Mouse (Mus musculus): ENCODE results near the gene Atp6v1e1.
"Not testable (repeated sequence)": the region's sequence is repeated elsewhere in the genome, so short reads cannot be mapped to it uniquely, and the experiment has no call there.

Atp6v1e1 gene

GRCm38 (mm10) chr6:120822307-120822928, at the start of gene Atp6v1e1:
TSS of gene Atp6v1e1 (minus strand) at chr6:120822793.
- DNase-seq (ENCODE audit: low spot score): peak; percentile 94

- DNase-seq (ENCODE audit: low spot score): no peak
Observed at GRCm38 (mm10) chr6:120871286-120871685, 48.7 kb upstream of the Atp6v1e1 start.

DNA sequence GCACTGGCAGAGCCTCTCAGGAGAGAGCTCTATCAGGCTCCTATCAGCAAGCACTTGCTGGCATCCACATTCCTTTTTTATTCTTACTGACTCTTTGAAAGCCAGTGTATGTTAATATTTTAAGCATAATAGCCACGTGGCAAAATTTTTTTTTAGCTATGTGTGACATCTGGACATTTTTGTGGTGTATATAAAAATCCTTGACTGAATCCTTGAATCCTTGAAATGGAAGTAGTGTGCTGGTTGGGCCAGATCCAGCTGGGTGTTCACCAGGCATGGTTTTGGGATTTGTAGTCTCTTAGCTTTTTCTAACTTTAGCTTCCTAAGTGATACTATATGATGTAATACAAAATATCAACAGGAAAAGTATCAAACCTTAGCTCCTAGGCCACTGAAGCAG, 46.2 kb upstream of the Atp6v1e1 start:
- no peak for DNase-seq (ENCODE audit: low spot score)

DNA sequence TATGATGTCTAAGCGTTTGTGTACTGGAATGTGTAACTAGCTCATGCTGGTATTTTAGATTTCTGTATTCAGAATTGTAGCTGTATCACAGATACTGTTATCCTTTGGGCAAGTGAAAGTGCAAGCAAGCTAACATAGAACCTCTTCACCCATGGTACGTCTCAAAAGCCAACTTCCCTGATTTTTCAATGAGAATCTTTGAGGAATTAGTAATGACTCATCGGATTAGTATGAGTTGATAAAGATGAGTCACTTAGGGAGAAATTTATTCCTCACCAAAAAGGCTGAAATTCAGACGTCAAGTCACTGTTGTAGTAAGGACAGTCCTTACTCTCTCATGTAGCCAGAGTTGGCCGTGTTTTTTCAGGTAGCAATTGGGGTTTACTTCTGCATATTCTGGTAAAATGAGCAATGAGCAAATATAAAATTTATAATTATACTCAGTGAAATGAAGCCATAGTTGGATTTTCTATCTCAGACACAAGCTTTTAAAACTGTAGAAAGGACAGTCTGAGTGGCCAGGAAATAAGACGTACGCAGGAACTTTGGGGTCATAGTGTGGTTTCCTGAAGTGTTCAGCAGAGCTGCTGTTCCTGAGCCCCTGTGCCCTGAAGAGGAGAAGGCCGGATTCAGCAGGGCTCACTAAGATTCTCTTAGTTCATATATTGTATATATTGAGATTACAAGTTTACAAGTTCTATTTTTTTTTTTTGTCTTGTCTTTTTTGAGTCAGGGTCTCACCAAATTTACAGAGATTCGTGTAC, 43.6 kb upstream of the Atp6v1e1 start:
- DNase-seq (ENCODE audit: low spot score): no peak

- no peak for DNase-seq (ENCODE audit: low spot score)
Observed at GRCm38 (mm10) chr6:120860079-120860478, 37.5 kb upstream of the Atp6v1e1 start.

GRCm38 (mm10) chr6:120858217-120858711, 35.7 kb upstream of the Atp6v1e1 start:
- no peak for DNase-seq (ENCODE audit: low spot score)

GRCm38 (mm10) chr6:120854413-120854812, 31.8 kb upstream of the Atp6v1e1 start:
- DNase-seq (ENCODE audit: low spot score): no peak

- DNase-seq (ENCODE audit: low spot score): not testable (repeated sequence)
Observed at GRCm38 (mm10) chr6:120850720-120851119, 28.1 kb upstream of the Atp6v1e1 start.

DNA sequence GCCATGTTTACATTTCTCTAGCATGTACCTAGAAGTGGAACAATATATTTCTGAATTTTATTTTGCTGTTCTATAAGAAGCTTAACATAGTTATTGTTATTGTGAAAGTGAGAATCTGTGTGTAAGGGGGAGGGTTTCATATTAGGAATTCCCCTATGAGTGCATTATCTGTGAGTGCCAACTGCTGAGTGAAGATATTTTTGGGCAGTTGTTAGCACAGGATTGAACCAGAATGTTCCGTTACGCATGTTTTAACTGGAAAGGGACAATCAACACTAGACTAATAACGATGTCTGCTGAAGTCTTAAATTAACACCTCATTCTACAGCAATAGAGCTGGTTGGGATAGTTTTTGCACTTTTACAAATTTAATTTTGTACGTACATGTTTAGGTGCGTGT, 19.2 kb upstream of the Atp6v1e1 start:
- DNase-seq (ENCODE audit: low spot score): no peak

DNA sequence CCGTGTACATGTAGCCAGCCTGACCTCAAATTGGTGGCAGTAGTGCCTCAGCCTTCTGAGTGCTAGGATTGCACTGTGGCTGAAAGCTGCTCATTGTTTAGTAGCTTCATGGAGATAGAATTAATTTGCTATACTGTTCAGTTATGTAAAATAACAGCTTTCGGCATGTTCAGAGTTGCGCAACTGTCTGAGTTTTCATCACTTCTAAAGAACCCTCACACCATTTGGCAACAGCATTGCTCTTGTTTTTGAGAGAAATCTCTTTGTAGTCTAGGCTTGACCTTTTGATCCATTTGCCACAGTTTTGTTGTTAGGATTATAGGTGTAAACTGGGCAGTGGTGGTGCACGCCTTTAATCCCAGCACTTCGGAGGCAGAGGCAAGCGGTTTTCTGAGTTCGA, 17.7 kb upstream of the Atp6v1e1 start:
- no peak for DNase-seq (ENCODE audit: low spot score)

DNA sequence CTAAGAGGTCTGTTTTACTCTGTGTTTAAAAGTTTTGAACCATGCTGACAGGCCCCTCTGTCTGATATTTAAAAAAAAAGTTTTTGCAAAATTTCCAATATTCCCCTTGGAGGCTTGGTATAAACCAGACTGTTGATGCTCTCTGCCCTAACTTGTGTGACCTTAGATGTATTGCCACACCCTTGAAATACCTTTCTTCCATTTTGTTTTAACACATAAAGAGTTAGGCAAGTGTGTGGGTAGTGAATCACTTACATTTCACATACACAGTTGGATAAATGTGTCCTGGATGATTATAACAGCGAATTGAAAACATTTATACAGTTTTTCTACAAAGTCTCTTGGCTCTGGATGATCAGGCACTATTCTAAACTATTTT, 14.5 kb upstream of the Atp6v1e1 start:
- no peak for DNase-seq (ENCODE audit: low spot score)

DNA sequence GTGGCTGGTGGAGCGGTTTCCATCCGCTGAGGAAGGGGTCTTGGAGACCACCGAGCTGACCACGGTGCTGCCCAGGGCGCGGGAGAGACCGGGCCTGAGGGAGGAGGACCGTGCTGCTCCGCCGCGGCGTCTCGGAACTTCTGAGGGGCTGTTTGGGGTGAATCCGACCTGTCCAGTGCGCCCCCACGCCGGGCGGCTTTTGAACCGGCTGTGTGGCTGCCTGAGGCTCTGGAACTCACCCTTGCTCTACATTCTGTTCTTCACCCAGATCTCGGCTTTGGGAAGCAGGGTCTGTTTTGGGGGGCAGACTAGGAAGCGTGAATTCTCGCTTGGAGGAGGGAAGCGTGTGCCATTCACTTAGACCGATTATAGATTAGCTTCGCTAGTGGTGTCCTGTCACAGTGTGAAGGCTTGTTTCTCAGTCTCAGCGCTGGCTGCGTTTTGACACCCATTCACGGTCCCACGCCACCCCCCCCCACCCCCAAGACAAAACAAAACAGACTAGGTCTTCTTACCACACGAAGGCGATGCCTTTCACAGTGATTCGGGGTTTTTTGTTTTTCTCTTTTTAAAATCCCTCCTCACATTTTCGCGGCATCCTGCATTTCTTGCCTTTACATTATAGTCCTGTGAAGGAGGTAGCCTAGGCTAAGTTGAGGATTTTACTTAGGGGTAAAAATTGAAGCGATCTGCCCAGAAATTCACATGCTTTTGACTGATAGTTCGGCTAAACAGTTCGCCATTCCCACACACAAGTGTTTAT, 14.0 kb upstream of the Atp6v1e1 start:
- DNase-seq (ENCODE audit: low spot score): no peak

- peak; percentile 89 for DNase-seq (ENCODE audit: low spot score)
Observed at GRCm38 (mm10) chr6:120835474-120836374, 13.1 kb upstream of the Atp6v1e1 start, which contains the start of gene Bcl2l13. TSS of gene Bcl2l13 (plus strand) at chr6:120836212.

DNA sequence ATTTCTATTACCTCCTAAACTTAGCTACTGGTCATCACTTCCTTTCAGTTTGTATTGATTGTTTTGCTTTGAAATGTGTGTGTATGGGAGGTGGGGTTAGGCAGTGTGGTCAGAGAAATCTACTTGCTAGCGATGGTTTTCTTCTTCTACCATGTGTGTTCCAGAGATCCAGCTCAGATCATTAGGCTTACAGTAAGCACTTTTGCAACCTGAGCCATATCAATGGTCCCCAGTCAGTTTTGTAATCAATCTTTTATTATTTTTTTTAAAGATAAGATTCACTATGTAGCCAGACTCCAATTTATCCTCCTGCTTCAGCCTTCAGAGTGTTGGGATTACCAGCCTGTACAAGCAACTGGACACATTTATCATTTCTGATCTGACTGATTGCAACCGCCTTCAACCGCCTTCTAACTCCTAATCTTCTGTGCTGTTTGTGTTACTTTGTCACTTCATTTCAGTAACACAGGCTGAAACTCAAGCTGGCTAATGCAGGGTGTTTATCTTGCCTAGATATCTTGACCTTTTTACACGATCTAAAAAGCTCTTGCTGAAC, 12.3 kb upstream of the Atp6v1e1 start:
- DNase-seq (ENCODE audit: low spot score): no peak

- DNase-seq (ENCODE audit: low spot score): no peak
Observed at GRCm38 (mm10) chr6:120832097-120832496, 9.5 kb upstream of the Atp6v1e1 start.

DNA sequence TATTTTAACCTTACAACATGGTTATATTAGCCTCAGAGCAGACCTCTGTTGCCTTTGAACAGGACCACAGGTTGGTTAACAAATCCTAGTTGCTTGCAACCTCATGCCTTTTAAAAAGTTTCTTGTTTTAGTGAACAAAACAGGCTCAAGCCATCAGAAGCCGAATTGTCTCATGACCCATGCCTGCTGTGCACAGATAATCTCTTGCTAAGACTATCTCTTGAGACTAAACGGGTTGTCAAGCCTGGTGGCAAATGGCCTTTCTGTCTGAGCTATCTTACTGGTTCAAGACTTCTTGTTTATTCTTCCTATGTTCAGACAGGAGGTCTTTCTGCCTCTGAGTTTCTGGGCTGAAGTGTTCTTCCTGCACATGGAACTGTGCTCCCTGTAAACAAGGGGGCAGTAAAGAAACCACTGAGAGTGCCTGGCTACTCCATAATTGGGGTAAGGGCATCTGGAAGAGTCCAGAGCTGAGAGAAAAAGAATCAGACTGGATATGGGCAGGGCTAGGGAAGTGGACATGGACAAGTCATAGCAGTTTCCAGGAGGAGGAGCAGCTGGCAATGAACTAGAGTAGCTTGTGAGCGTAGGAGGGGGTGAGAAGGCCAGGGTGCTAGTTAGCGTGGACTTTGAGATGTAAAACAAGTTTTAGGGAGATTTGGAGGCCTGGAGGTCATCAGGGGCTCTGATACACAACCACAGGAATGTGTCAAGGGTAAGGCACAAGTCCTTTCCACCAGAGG, 8.4 kb upstream of the Atp6v1e1 start:
- DNase-seq (ENCODE audit: low spot score): no peak

GRCm38 (mm10) chr6:120830056-120830455, 7.5 kb upstream of the Atp6v1e1 start:
- no peak for DNase-seq (ENCODE audit: low spot score)

- peak; percentile 16 for DNase-seq (ENCODE audit: low spot score)
Observed at GRCm38 (mm10) chr6:120822937-120823614, 483 bp upstream of the Atp6v1e1 start.

- no peak for DNase-seq (ENCODE audit: low spot score)
Observed at GRCm38 (mm10) chr6:120821715-120822114, 878 bp downstream of the Atp6v1e1 start.

DNA sequence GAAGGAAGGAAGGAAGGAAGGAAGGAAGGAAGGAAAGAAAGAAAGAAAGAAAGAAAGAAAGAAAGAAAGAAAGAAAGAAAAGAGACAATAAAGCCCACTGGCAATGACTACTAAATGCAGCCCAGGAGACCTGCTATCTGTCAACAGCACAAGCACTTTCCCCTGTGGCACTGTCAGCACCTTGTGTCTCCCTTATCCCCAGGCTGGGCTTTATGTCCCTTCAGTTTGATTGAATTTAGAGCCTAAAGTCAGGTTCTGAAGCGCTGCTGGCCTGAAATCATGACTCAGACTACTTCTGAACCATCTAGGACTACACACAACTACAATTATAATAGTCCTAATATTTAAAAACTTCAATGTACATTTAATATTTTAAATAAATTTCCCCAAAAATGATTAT, 1.7 kb downstream of the Atp6v1e1 start:
- DNase-seq (ENCODE audit: low spot score): no peak

Measured in T-cell, adult 2 months (primary cell).